Mouse (Mus musculus): Measurements from ENCODE around the gene Adamts4. TPM values are rescaled to one million over a fixed set of nuclear protein-coding genes. Genes with fewer than 3 reads are reported as not detected.

Adamts4 gene
- polyA plus RNA-seq, 1 experiment: not detected

DNA sequence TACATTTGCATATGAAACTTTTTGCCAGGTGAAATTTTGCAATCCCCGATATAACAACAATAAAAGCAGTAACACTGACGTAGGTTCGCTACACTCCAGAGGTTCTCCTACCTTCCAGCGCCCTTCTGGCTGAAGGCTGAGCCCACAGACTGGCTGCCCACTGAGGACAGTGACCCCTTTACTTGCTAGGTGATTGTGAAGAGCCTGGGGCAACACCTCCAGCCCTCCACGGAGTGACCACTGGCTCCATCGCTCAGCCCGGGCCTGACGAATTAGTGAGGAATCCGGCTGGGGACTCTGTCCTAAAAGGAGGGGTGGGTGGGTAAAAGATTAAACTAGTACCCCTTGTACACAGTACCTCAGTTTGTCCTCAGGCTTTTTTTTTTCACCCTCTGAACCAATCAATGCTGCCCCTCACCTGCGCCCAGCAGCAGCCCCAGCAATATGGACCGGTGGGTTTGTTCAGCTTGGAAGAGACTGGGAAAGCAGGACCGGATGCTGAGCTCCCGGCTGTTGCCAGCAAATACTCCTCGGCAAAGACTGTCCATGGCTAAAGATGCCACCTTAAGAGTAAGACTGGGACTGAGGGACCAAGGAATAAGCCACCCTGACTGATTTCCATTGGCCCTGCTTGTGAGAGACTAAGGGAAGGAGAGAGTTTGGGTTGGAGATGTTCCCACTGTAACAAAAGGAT, 28.9 kb downstream of the Adamts4 start:
- 87% methylated on average over 14 of the region's 14 CpGs for WGBS
- H3K27ac ChIP-seq (ENCODE audit: insufficient read depth, low read depth, low read length): no peak overlapping the region
- H3K4me1 ChIP-seq (ENCODE audit: control insufficient read depth, insufficient read depth, low read length): peaks cover 13% of the 10 kb centered on the region
- H3K4me3 ChIP-seq (ENCODE audit: insufficient read depth, low read depth, low read length): no peak overlapping the region
- TF ChIP-seq CTCF (IDR thresholded peaks at IDR 0.05; ENCODE audit: insufficient read depth, low read depth, low read length): no peak
- TF ChIP-seq POLR2A (IDR thresholded peaks at IDR 0.05; ENCODE audit: insufficient read depth, low read depth, low read length): no peak

DNA sequence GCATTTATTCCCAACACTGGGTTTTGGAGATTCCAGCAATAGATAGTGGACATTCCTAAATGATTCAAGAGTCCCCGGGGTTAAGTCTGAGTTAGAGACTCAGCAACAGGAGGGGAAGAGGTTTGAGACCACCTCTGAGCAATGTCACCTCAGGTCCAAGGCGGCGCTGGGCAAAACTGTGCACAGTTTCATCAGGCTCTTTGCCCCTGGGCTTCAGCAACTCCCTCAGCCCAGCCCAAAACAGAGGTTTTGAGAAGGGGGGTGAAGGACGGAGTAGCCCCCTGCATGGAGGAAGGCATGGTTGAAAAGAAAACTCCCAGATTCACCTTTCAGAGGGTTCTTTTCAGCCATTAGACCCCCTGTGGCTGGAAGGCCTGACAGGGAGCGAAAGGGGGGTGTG, 29.5 kb downstream of the Adamts4 start:
- Histone ChIP-seq H3K27ac (ENCODE audit: insufficient read depth, low read depth, low read length) (no peak overlapping the region), H3K4me1 (ENCODE audit: control insufficient read depth, insufficient read depth, low read length) (peaks cover 17% of the 10 kb centered on the region), H3K4me3 (ENCODE audit: insufficient read depth, low read depth, low read length) (no peak overlapping the region)
- WGBS: 60% methylated on average over 5 of the region's 5 CpGs
- TF ChIP-seq CTCF (IDR thresholded peaks at IDR 0.05; ENCODE audit: insufficient read depth, low read depth, low read length) (no peak), POLR2A (IDR thresholded peaks at IDR 0.05; ENCODE audit: insufficient read depth, low read depth, low read length) (no peak)

DNA sequence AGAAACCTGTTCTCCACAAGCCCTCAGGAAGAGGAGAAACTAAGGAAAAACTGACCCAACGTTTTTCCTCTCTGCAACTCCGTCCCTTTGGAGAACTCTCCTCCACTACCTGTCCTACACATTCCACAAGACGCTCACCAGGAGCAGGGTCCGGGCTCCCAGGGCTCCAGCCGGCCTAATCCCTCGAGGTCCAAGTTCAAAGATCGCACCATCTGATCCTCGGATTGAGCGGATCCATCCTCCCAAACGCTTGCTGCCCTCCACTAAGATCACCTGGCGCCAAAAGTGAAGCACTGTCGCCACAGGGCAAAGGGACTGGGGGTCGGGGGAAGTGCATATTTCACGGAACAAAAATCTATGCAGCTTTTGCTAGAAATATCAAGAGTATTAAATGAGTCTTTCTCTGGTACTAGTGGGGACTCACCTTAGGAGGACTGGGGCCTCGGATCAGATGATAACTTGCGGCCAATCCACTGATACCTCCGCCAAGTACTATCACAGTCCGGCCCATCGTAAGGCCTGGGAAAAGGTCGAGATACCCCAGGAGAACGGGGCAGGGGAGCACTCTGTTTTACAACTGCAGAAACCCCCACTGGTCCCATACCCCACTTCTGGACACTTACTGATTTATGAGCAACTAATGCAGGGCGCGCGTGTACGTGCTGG, 30.2 kb downstream of the Adamts4 start:
- Histone ChIP-seq H3K4me3 (ENCODE audit: insufficient read depth, low read depth, low read length) (peak overlapping the region; percentile 82), H3K27ac (ENCODE audit: insufficient read depth, low read depth, low read length) (no peak overlapping the region), H3K4me1 (ENCODE audit: control insufficient read depth, insufficient read depth, low read length) (peaks cover 22% of the 10 kb centered on the region)
- 2% methylated on average over 25 of the region's 25 CpGs for WGBS
- TF ChIP-seq CTCF (IDR thresholded peaks at IDR 0.05; ENCODE audit: insufficient read depth, low read depth, low read length): no peak
- no peak for TF ChIP-seq POLR2A (IDR thresholded peaks at IDR 0.05; ENCODE audit: insufficient read depth, low read depth, low read length)

DNA sequence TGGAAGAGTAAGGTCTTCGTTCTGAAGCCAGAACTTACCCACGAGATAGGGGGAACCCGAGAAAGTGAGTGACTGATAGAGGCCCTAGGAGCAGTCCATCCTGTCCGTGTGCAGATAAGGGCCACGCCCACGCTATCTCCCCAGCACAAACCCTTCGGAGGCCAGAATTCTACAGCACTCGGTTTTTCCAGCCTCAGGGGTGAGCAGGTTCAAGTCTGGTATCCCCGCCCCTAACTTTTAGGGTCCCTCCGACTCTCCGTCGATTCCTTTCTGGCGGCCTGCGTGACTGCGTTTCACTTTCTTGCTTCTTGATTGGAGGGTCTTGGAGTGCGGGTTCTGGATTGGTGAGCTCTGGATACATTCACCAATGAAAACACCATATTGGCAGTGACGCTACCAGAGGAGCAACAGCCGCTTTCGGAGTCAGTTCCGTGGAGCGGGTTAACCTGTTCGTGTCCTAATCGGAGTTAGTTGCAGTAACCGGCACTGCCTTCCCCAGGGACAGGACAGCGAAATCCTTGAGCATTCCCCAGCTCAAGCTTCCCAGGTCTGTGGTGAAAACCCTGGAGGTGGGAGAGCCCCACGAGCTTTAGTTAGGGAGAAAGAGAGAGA, 30.8 kb downstream of the Adamts4 start, which contains the start of gene Ppox:
Gene Ppox, minus strand, starts transcription at position 271 of the 612 bp plus-strand sequence.
- WGBS: under 1% methylated on average over 26 of the region's 26 CpGs
- TF ChIP-seq CTCF (IDR thresholded peaks at IDR 0.05; ENCODE audit: insufficient read depth, low read depth, low read length): no peak
- peak; percentile 18; the same call in 1 of the 2 replicates for TF ChIP-seq POLR2A (IDR thresholded peaks at IDR 0.05; ENCODE audit: insufficient read depth, low read depth, low read length)
- peak within 1 kb of the TSS; percentile 45 for H3K27ac ChIP-seq (ENCODE audit: insufficient read depth, low read depth, low read length)

DNA sequence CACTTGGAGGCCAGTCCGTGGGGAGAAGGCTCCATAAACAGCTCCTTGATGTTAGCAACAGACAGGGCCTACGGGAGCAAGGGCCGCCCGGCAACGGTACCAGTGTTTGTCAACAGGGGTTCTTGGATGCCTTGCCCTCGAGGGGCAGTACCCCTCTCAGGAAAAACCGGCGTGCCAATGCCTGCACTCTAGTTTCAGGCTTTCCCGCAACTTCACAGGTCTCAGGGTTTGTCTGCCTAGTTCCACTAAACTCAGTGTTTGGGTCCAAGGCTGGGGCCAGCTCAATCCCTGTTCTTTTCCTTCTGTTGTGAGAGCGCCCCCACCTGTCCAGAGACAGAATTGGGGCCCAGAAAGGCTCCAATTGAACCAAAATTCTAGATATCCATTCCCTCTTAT, 31.3 kb downstream of the Adamts4 start:
- peak overlapping the region; percentile 66 for H3K4me3 ChIP-seq (ENCODE audit: insufficient read depth, low read depth, low read length)
- TF ChIP-seq POLR2A (IDR thresholded peaks at IDR 0.05; ENCODE audit: insufficient read depth, low read depth, low read length): no peak
- TF ChIP-seq CTCF (IDR thresholded peaks at IDR 0.05; ENCODE audit: insufficient read depth, low read depth, low read length): peak; percentile 49
- peaks cover 26% of the 10 kb centered on the region for H3K4me1 ChIP-seq (ENCODE audit: control insufficient read depth, insufficient read depth, low read length)
- under 1% methylated on average over 10 of the region's 10 CpGs for WGBS
- peak overlapping the region; percentile 45 for H3K27ac ChIP-seq (ENCODE audit: insufficient read depth, low read depth, low read length)

More for the DNA sequence above, 30.8 kb downstream of the Adamts4 start, which contains the start of gene Ppox:
- H3K4me1 ChIP-seq (ENCODE audit: control insufficient read depth, insufficient read depth, low read length): peaks cover 22% of the 10 kb centered on the region
- peak within 1 kb of the TSS; percentile 82 for H3K4me3 ChIP-seq (ENCODE audit: insufficient read depth, low read depth, low read length)

DNA sequence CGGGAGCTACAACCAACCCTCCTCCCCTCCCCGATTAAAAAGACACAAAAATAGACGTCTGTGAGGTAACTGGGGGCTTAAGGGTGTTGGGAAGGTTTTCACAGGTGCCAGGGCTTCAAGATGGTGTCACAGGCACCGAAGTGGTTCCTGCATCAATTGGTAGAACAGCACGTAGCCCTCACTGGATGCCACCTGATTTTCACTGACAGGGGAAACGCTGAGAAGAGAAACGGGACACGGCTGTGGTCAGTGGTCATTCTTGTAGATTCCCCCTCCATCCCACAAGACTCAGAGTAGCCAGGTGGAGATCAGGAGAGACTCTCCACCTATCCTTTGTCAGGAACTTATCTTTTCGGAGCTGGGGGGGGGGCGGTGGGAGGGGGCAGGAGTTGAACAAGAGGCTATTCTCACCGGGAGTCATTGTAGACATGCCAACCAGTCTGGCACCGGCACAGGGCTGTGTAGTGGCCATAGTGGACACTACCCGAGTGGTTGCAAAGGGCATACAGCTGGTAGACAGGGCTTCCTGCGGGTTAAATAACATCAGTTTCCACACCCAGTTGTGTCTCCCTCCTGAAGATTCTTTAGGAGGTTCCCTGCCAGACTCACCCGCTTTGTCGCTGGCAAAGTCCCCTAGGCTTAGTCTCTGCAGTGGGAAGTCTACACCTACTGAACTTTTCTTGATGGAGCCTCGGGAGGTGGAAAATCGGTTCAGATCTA, 32.0 kb downstream of the Adamts4 start:
- H3K4me3 ChIP-seq (ENCODE audit: insufficient read depth, low read depth, low read length): no peak overlapping the region
- no peak overlapping the region for H3K27ac ChIP-seq (ENCODE audit: insufficient read depth, low read depth, low read length)
- 69% methylated on average over 18 of the region's 18 CpGs for WGBS

DNA sequence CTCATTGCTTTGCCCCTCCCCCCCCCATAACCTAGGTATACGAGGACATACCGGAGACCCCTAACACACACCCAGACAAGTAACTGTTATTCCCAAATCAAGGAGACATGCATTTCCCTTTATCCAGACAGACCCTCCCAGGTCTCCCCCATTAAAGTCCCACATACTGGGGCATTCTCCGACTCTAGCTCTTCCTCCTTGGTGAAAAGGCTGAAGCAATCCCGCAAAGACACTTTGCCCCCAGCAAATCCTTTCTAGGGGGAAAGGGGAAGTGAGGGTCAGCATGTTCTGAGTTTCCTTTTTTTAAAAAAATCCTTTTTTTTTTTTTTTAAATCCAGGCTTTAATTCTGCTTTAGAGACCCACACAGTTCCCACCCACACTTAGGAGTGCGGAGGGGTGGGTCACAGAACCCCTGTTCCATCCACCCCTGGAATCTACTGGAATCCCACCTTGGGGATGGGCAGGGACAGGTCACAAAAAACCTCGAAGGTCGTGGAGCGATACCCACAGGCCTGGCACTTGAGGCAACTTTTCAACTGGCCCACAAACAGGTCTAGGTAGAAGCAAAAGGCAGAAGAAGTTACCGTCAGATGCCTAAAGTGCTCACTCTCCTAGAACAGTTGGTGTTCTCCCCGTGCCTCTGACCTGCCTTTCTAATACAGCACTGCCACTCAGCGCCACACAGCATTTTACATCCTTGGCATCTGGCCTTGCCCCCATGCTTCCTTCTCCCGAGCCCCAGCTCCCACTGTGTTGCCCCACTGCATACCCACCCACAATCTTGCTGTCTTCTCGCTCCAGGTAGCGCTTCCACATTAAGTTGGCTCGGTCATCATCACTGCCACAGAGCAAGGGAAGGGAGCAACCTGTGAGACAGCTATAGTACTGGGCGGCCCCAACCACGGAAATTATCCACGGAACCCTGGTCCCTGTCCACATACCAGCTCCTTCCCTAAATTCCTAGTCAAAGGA, 33.3 kb downstream of the Adamts4 start:
- Histone ChIP-seq H3K4me3 (ENCODE audit: insufficient read depth, low read depth, low read length) (no peak overlapping the region), H3K4me1 (ENCODE audit: control insufficient read depth, insufficient read depth, low read length) (peaks cover 29% of the 10 kb centered on the region), H3K27ac (ENCODE audit: insufficient read depth, low read depth, low read length) (no peak overlapping the region)
- 87% methylated on average over 18 of the region's 18 CpGs for WGBS
- TF ChIP-seq CTCF (IDR thresholded peaks at IDR 0.05; ENCODE audit: insufficient read depth, low read depth, low read length) (no peak), POLR2A (IDR thresholded peaks at IDR 0.05; ENCODE audit: insufficient read depth, low read depth, low read length) (no peak)

More for the DNA sequence above, 32.0 kb downstream of the Adamts4 start:
- peaks cover 29% of the 10 kb centered on the region for H3K4me1 ChIP-seq (ENCODE audit: control insufficient read depth, insufficient read depth, low read length)
- TF ChIP-seq POLR2A (IDR thresholded peaks at IDR 0.05; ENCODE audit: insufficient read depth, low read depth, low read length) (no peak), CTCF (IDR thresholded peaks at IDR 0.05; ENCODE audit: insufficient read depth, low read depth, low read length) (no peak)

DNA sequence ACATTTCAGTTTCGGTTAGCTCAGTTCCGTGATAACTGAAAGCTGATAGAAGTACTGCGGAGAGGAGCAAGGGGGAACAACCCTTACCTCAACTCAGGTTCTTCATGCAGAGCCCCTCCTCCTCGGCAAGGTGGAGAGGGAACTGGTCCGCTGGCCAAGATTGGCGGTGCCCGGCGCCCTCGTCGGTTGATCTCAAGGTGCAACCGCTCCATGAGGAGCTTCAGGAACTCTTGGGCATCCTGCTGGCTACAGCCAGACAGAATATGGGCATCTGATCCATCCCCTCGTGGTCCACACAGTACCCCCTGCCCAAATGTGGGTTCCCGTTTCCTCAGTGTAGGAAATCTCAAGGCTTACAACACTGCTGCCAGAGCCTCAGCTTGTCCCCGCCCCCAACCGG, 34.3 kb downstream of the Adamts4 start:
- H3K4me1 ChIP-seq (ENCODE audit: control insufficient read depth, insufficient read depth, low read length): peaks cover 29% of the 10 kb centered on the region
- H3K27ac ChIP-seq (ENCODE audit: insufficient read depth, low read depth, low read length): no peak overlapping the region
- 80% methylated on average over 15 of the region's 15 CpGs for WGBS
- TF ChIP-seq CTCF (IDR thresholded peaks at IDR 0.05; ENCODE audit: insufficient read depth, low read depth, low read length) (no peak), POLR2A (IDR thresholded peaks at IDR 0.05; ENCODE audit: insufficient read depth, low read depth, low read length) (no peak)
- no peak overlapping the region for H3K4me3 ChIP-seq (ENCODE audit: insufficient read depth, low read depth, low read length)
